ENCODE assay signal across 15 mouse cellular contexts in genomic region chr15:12807088-12807487, GRCm38 (mm10).
"Had no signal": no experiment of that assay in that cellular context is flagged by ENCODE, and none has a peak within 500 bp of the region (broad histone marks: within the 10 kb centered on the region; RNA-seq: fewer than 3 reads in every experiment).

No protein-coding gene starts in this region.

- H3K9me3 ChIP-seq: neural tube, embryonic 15.5 days; stomach, embryonic 15.5 days had no signal

- H3K27ac ChIP-seq: neural tube, embryonic 15.5 days; stomach, embryonic 15.5 days; stomach, postnatal 0 days had no signal

- DNase-seq: retina, postnatal 1 day; right cerebral cortex, adult 18-20 months; right cerebral cortex, postnatal 14 days; right cerebral cortex, postnatal 25 days; right cerebral cortex, postnatal 4 days; spleen, adult 18-20 months; thymus, adult 18-20 months; thymus, adult 2 months; thymus, postnatal 14 days; thymus, postnatal 25 days; thymus, postnatal 36 days; thymus, postnatal 4 days had no signal

- H3K27me3 ChIP-seq: neural tube, embryonic 15.5 days; stomach, embryonic 15.5 days had no signal

- H3K4me2 ChIP-seq: neural tube, embryonic 15.5 days; stomach, embryonic 15.5 days had no signal

- H3K9ac ChIP-seq: neural tube, embryonic 15.5 days; stomach, embryonic 15.5 days had no signal

- H3K4me3 ChIP-seq: neural tube, embryonic 15.5 days; stomach, embryonic 15.5 days had no signal

- H3K4me1 ChIP-seq: neural tube, embryonic 15.5 days; stomach, embryonic 15.5 days had no signal
